Mouse (Mus musculus): ENCODE measurements around the gene Mark2. TPM values are rescaled to one million over a fixed set of nuclear protein-coding genes. Genes with fewer than 3 reads are reported as not detected.
A peak's percentile ranks its signal among the peaks of the same experiment; 100 is the strongest.

The Mark2 gene
- polyA plus RNA-seq, 1 experiment from 2014 or later: 49.1 TPM

DNA sequence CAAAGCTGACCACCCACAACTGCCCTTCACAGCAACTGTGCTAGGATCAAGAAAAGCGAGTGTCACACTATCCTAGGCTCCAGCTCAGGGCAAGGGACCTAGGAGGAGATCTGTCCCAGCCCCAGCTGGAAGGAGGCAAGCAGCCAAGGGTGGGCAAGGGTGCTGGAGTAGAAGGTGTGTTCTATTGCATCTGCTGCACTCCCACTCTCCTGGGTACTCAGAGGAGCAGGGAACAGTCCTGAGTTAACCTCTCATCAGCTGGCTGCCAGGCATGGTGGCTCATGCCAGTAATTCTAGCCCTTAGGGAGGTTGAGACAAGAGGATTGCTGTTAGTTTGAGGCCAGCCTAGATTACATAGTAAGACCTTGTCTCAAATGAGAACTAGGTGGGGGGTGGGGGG lies 8.3 kb upstream of the Mark2 start:
- 64% methylated on average over 1 of the region's 1 CpGs for whole genome bisulfite sequencing
- Histone ChIP-seq H3K27me3 (replicated peaks; ENCODE audit: low read depth, poor library complexity, severe bottlenecking) (no peaks in the 10 kb centered on the region), H3K27ac (replicated peaks) (no peak overlapping the region), H3K4me1 (no peaks in the 10 kb centered on the region), H3K4me3 (no peak overlapping the region), H3K36me3 (replicated peaks) (no peaks in the 10 kb centered on the region; the same call in 1 of the 2 replicates), H3K9me3 (no peaks in the 10 kb centered on the region)
- no peak for DNase-seq (ENCODE audit: low spot score)

DNA sequence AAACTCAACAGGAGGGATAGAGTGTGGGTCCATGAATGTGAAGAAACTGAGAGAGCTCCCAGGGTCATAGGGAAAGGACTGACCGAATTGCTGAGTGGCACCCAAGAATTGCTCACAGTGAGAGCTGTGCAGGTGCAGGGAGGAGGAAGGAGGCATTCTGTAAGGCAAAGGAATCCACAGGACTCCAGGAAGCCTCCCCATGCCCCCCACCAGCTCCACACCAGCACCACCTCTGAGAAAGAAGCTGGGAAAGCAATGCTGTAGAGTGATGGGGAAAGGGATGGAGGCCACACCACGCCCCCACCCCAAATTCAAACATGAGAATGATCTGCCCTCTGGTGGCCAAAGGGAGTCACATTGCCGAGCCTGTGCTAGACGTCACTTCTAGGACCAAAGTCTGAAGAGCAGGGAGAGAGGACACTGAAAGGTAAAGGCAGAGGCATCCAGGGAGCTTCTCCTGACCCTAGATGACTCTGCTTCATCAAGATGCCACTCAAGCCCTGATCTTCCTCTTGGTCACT lies 3.6 kb upstream of the Mark2 start:
- WGBS: 20% methylated on average over 4 of the region's 4 CpGs
- H3K27ac ChIP-seq (replicated peaks): no peak overlapping the region

DNA sequence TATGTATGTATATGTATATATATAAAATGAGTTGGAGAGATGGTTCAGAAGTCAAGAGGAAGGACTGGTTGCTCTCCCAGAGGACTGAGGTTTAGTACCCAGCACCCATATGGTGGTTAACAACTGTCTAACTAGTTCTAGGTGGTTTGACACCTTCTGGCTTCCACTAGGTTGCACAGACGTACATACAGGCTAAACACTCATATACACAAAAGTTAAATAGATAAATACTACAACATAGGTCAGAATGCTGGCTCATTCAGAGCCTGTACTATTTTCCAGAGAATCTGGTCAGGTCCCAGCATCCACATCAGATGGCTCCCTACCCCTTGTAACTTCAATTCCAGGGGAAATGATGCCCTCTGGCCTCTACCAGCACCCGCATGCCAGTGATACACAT lies 986 bp upstream of the Mark2 start:
- no peak overlapping the region for H3K4me3 ChIP-seq
- peaks cover 35% of the 10 kb centered on the region for H3K4me1 ChIP-seq
- DNase-seq (ENCODE audit: low spot score): no peak
- no peaks in the 10 kb centered on the region for H3K27me3 ChIP-seq (replicated peaks; ENCODE audit: low read depth, poor library complexity, severe bottlenecking)
- WGBS: 77% methylated on average over 2 of the region's 2 CpGs
- no peaks in the 10 kb centered on the region for H3K9me3 ChIP-seq
- no peak overlapping the region for H3K27ac ChIP-seq (replicated peaks)
- peaks cover 13% of the 10 kb centered on the region for H3K36me3 ChIP-seq (replicated peaks)

More for the DNA sequence above, 3.6 kb upstream of the Mark2 start:
- Histone ChIP-seq H3K4me3 (no peak overlapping the region), H3K9me3 (no peaks in the 10 kb centered on the region), H3K36me3 (replicated peaks) (no peaks in the 10 kb centered on the region), H3K4me1 (peaks cover 8% of the 10 kb centered on the region), H3K27me3 (replicated peaks; ENCODE audit: low read depth, poor library complexity, severe bottlenecking) (no peaks in the 10 kb centered on the region)
- DNase-seq (ENCODE audit: low spot score): peak; percentile 78

DNA sequence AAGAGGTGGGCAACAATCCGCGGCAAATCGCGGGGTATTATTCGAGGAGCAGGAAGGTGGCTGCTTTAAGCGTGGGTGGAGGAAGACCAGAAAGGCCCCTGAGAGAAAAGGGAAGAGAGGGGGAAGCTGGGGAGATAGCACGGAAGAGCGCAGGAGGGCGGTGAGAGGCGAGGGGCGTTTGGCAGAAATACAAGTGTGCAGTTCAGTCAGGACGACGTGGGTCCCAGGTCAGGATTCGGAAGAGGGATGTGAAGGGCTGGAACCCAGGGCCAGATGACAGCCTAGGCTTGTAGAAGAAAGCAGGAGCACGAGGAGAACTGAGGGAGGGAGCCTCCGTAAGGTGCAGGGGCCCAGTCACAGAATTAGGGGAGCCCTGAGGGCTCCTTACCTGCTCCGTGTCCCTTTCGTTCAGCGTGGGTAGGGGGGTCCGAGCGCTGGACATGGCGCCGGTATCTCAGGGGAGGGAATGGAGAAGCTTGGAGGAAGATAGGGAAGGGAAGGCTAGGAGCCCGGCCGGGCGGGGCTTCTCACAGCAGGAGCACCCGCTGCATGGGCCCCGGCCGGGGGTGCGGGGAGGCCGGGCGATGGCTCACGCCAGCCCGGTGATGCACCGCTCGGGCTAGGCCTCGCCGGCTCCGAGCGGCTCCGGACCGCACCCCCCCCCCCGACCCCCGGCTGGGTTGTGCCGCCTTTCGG lies 732 bp downstream of the Mark2 start:
- no peak for DNase-seq (ENCODE audit: low spot score)
- Histone ChIP-seq H3K4me3 (peak overlapping the region; percentile 88), H3K9me3 (no peaks in the 10 kb centered on the region), H3K36me3 (replicated peaks) (peaks cover 16% of the 10 kb centered on the region), H3K27me3 (replicated peaks; ENCODE audit: low read depth, poor library complexity, severe bottlenecking) (no peaks in the 10 kb centered on the region), H3K4me1 (peaks cover 42% of the 10 kb centered on the region), H3K27ac (replicated peaks) (peak overlapping the region; percentile 93)
- WGBS: under 1% methylated on average over 40 of the region's 46 CpGs

DNA sequence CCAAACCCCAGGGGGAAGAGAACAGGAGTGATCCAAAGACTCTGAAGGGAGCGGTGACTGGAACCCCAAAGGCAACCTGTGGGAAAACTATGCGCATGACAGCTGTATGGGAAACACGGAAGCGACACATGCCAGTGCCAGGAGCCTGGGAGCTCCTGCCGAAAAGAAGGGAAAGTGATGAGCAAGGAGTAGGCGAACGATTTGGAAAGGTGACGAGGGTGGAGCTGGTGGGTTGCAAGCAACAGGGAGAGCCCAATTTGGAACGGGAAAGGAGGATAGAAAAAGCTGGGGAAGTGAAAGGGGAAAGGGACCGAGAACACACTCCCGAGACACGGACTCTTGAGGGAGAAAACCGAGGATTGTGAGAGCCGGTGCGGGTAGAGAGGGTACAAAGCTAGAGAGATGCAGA lies 1.3 kb downstream of the Mark2 start:
- 3% methylated on average over 15 of the region's 15 CpGs for WGBS
- Histone ChIP-seq H3K27me3 (replicated peaks; ENCODE audit: low read depth, poor library complexity, severe bottlenecking) (no peaks in the 10 kb centered on the region), H3K9me3 (no peaks in the 10 kb centered on the region), H3K4me1 (peaks cover 43% of the 10 kb centered on the region), H3K36me3 (replicated peaks) (peaks cover 22% of the 10 kb centered on the region), H3K27ac (replicated peaks) (peak overlapping the region; percentile 93), H3K4me3 (peak overlapping the region; percentile 88)
- DNase-seq (ENCODE audit: low spot score): peak; percentile 23

DNA sequence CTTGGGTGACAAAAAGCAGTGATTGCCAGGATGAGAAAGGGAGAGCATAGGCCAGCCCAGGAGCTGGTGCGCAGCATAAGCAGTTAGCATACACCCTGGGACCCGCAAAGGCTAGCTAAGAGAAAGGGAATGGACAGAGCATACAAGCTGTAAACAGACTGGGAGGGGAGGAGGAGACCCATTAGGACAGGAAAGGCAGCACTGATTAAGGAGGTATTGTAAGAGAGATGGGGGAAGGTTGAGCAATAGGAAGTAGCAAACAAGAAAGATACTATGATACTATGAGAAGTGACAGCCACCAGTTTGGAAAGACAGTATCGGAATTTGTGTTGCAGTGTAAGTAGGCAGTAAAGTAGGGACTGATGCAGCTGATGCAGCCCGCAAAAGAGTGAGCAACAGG lies 1.8 kb downstream of the Mark2 start:
- WGBS: 50% methylated on average over 4 of the region's 4 CpGs
- no peak for DNase-seq (ENCODE audit: low spot score)
- H3K9me3 ChIP-seq: no peaks in the 10 kb centered on the region
- H3K27me3 ChIP-seq (replicated peaks; ENCODE audit: low read depth, poor library complexity, severe bottlenecking): no peaks in the 10 kb centered on the region
- peaks cover 43% of the 10 kb centered on the region for H3K4me1 ChIP-seq
- H3K27ac ChIP-seq (replicated peaks): no peak overlapping the region
- peaks cover 23% of the 10 kb centered on the region for H3K36me3 ChIP-seq (replicated peaks)
- H3K4me3 ChIP-seq: peak overlapping the region; percentile 88

DNA sequence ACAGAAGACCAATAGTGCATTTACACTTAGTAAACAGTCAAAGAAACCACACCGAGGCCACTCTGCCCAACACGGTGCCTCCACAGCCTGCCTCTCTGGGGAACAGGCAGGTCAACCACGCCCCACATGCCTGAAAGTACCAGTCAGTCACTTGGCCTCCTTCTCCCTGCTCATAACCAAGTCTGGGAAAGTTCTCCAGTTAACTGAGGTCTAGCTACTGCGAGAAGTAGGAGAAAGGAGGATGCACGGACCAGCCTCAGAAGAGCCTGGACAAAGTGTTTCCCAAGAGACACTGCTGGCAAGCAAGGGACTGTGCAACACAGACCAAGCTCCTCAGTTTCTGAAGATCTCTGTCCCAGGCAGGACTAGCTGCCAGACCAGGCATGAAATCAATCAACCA lies 2.6 kb downstream of the Mark2 start:
- 60% methylated on average over 5 of the region's 5 CpGs for WGBS
- no peak for DNase-seq (ENCODE audit: low spot score)

DNA sequence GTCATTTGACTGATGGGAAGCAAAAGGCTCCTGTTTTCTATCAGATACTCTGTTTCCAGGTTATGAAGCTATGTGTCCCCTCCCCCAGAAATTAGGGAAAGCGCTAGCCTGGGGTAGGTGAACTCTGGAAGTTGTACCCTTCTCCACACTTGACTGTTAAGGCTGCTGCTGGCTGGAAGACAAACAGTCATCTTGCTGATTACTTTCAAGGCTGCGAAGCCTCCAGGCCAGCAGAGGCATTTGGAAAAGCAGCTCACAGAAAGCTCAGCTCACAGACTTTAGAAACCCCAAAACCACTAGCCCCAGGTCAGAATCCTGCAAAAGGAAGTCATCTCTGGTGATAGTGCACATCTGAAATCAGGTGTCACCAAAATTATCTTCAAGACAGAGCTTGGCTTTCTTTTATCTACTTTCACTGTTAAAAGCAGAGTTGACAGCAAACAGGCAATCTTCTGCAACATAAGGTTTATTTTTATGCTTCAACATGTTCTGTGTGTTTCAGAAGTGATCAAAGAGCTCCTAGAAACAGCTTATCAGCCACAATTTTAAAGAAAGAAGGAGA lies 3.8 kb downstream of the Mark2 start:
- H3K27me3 ChIP-seq (replicated peaks; ENCODE audit: low read depth, poor library complexity, severe bottlenecking): no peaks in the 10 kb centered on the region
- 82% methylated on average over 2 of the region's 2 CpGs for WGBS
- H3K4me3 ChIP-seq: no peak overlapping the region
- H3K27ac ChIP-seq (replicated peaks): no peak overlapping the region
- H3K9me3 ChIP-seq: no peaks in the 10 kb centered on the region
- peaks cover 49% of the 10 kb centered on the region for H3K4me1 ChIP-seq
- peaks cover 34% of the 10 kb centered on the region for H3K36me3 ChIP-seq (replicated peaks)
- DNase-seq (ENCODE audit: low spot score): no peak

More for the DNA sequence above, 2.6 kb downstream of the Mark2 start:
- H3K27me3 ChIP-seq (replicated peaks; ENCODE audit: low read depth, poor library complexity, severe bottlenecking): no peaks in the 10 kb centered on the region
- no peak overlapping the region for H3K27ac ChIP-seq (replicated peaks)
- H3K4me3 ChIP-seq: peak overlapping the region; percentile 88
- H3K9me3 ChIP-seq: no peaks in the 10 kb centered on the region
- H3K36me3 ChIP-seq (replicated peaks): peaks cover 30% of the 10 kb centered on the region
- H3K4me1 ChIP-seq: peaks cover 49% of the 10 kb centered on the region

DNA sequence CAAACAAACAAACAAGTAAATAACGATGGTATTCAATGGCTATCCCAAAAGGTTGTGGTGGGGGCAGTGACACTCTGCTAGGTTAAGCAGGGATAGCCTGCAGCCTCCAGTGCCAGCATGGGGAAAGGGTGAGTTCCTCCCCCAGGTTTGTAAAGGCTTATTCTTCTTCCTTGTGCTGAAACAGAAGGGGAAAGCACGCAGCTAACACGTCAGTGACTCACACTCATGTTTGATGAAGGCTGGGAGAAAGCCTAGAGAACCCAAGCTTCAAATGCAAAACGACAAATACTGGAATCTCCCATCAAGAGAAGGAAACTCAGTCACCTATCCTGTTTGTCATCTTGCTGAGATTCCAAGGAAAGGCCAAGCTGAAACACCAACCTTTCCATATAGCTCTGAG lies 6.0 kb downstream of the Mark2 start:
- WGBS: 87% methylated on average over 4 of the region's 4 CpGs
- H3K36me3 ChIP-seq (replicated peaks): peaks cover 42% of the 10 kb centered on the region

DNA sequence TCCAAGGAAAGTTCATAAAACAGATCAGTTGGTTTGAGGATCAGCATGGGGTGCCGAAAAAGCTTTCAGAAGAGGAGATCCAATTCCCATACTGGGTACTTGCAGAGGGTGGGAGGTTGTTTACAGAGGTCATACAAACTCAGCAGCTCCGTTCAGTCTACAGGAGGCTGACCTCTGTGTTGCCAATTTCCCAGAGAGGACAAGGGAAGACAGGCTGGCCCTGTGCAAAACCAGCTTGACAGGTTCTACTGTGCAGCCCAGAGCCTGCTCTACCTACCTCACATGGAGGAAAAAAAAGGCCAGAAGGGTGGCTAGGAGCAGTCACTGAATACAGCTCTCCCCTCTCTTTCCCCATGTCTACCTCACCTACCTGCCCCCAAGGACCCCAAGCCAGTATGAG lies 7.6 kb downstream of the Mark2 start:
- WGBS: 73% methylated on average over 2 of the region's 2 CpGs
- H3K4me1 ChIP-seq: peaks cover 28% of the 10 kb centered on the region
- H3K36me3 ChIP-seq (replicated peaks): peaks cover 44% of the 10 kb centered on the region
- H3K27me3 ChIP-seq (replicated peaks; ENCODE audit: low read depth, poor library complexity, severe bottlenecking): no peaks in the 10 kb centered on the region
- DNase-seq (ENCODE audit: low spot score): peak; percentile 31
- no peak overlapping the region for H3K4me3 ChIP-seq
- no peaks in the 10 kb centered on the region for H3K9me3 ChIP-seq
- H3K27ac ChIP-seq (replicated peaks): no peak overlapping the region

More for the DNA sequence above, 6.0 kb downstream of the Mark2 start:
- Histone ChIP-seq H3K4me3 (no peak overlapping the region), H3K4me1 (peaks cover 44% of the 10 kb centered on the region), H3K27ac (replicated peaks) (no peak overlapping the region), H3K27me3 (replicated peaks; ENCODE audit: low read depth, poor library complexity, severe bottlenecking) (no peaks in the 10 kb centered on the region), H3K9me3 (no peaks in the 10 kb centered on the region)
- DNase-seq (ENCODE audit: low spot score): no peak

DNA sequence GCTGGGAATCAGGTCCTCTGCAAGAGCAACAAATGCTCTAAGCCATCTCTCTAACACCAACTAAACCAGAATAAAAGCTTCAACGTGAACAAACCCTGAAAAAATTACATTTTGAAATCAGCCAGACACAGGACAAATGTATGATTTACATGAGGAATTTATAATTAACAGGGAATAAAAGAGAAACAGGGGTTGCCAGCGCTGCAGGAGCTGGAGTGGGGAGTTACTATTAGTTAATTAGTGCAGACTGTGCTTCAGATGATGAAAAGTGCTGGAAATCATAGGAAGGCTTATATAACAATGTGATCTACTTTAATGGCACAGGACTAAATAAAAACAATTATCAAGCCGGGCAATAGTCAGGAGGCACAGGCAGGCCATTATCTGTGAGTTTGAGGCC lies 20.3 kb downstream of the Mark2 start:
- H3K4me1 ChIP-seq: no peaks in the 10 kb centered on the region
- H3K27ac ChIP-seq (replicated peaks): no peak overlapping the region
- peaks cover 15% of the 10 kb centered on the region for H3K36me3 ChIP-seq (replicated peaks)
- no peak overlapping the region for H3K4me3 ChIP-seq
- no peak for DNase-seq (ENCODE audit: low spot score)
- 92% methylated on average over 3 of the region's 3 CpGs for WGBS
- no peaks in the 10 kb centered on the region for H3K9me3 ChIP-seq
- H3K27me3 ChIP-seq (replicated peaks; ENCODE audit: low read depth, poor library complexity, severe bottlenecking): no peaks in the 10 kb centered on the region

DNA sequence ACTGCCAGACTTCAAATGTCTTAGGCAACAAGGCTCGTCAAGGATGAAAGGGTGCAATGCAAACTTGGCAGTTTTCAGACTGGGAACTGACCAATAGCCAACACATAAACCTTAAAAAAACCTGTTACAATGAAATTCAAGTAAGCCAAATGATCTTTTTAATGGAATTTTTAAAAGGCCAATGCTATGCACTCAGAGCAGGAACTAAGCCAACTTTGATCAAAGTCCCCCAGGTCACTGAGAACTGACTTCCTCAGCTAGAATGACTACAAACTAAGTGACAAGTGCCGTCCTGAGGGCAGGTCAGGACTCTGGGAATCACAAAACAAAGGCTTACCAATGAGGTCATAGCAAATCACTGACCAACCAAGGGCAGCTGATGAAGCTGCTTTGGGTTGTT lies 21.5 kb downstream of the Mark2 start:
- Histone ChIP-seq H3K4me3 (no peak overlapping the region), H3K4me1 (no peaks in the 10 kb centered on the region), H3K9me3 (no peaks in the 10 kb centered on the region), H3K27ac (replicated peaks) (no peak overlapping the region), H3K27me3 (replicated peaks; ENCODE audit: low read depth, poor library complexity, severe bottlenecking) (no peaks in the 10 kb centered on the region), H3K36me3 (replicated peaks) (peaks cover 9% of the 10 kb centered on the region)
- 61% methylated on average over 2 of the region's 2 CpGs for WGBS
- no peak for DNase-seq (ENCODE audit: low spot score)

DNA sequence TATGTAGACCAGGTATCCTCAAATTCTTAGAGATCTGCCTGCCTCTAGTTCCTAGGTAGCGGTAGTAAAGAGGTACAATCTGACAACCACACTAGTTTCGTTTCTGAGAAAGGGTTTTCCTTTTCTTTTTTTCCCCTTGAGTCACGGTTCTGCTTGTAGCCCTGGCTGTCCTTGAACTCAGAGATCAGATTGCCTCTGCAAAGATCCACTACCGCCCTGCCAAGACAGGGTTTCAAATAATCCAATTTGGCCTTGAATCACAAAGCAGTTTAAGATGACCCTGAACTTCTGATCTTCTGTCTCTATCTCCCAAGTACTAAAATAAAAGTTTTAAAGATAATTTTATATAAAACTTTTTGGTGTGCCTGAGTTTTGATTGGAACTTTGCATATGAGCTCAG lies 23.9 kb downstream of the Mark2 start:
- 87% methylated on average over 4 of the region's 4 CpGs for WGBS
- no peaks in the 10 kb centered on the region for H3K9me3 ChIP-seq
- no peaks in the 10 kb centered on the region for H3K27me3 ChIP-seq (replicated peaks; ENCODE audit: low read depth, poor library complexity, severe bottlenecking)
- peaks cover 9% of the 10 kb centered on the region for H3K36me3 ChIP-seq (replicated peaks)
- no peak overlapping the region for H3K27ac ChIP-seq (replicated peaks)
- no peak for DNase-seq (ENCODE audit: low spot score)
- H3K4me3 ChIP-seq: no peak overlapping the region
- peaks cover 5% of the 10 kb centered on the region; the same call in 1 of the 2 replicates for H3K4me1 ChIP-seq
